ENCODE assay signal across 8 mouse cellular contexts in the genomic region with DNA sequence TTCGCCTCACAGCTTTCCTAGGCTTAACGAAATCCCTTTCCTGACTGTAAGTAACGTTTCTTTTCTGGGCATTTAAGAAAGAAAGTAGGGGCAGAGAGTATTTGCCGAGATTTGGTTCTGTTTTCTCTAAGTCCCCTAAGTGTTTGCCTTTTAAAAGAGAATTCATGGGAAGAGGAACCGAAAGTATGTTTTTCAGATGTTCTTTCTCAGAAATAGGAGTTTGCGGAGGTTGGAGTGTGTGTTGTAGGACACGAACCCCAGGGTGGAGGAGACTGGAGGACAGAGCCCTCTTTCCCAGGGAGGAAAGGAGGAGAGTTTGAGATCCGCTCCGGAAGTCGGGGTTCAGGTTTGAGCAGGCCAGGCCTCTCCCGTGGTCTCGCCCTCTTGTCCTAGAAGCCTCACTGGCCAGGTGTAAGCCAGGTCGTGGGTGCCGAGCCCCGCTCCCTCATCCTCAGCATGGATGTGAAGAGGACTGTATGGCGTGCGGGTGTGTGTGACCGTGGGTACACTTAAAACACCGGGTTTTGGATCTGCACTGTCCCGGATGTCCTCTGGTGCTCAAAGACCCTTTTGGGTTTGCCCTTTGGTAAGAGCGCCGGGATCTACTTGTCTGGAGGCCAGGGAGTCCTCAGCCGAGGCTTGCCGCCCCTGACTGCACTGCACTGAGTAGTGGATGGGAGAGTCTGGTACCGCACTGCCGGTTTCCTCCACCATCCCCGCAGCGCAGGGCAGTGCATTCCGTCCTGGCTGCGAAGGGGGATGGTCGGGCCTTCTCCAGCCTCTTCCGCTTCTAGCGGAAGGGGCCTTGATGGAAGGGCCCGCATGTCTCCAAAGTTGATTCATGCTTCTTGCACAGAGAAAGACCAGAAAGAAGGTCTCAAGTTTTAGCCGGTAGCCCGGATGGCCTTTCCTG. TPM values are rescaled to one million over a fixed set of nuclear protein-coding genes. Genes with fewer than 3 reads are reported as not detected.
DNase-seq lines count a peak whose midpoint lies in the region; ATAC-seq lines count a peak whose summit lies in the region.

No protein-coding gene starts in this region.

- intact Hi-C loops in left cerebral cortex, postnatal 4 days (cut with DNase I): no loop called here

- peaks cover 27% of the 10 kb centered on the region for H3K4me1 ChIP-seq in intestine, embryonic 15.5 days (replicated peaks)
- peaks cover 22% of the 10 kb centered on the region for H3K4me1 ChIP-seq in neural tube, embryonic 15.5 days

- H3K9ac ChIP-seq in intestine, embryonic 15.5 days: no peak overlapping the region
- no peak overlapping the region for H3K9ac ChIP-seq in neural tube, embryonic 15.5 days (replicated peaks)

- H3K4me3 ChIP-seq in intestine, embryonic 15.5 days (replicated peaks): peak overlapping the region; percentile 9; the same call in 1 of the 2 replicates
- H3K4me3 ChIP-seq in neural tube, embryonic 15.5 days (replicated peaks): no peak overlapping the region

- DNase-seq in left cerebral cortex, postnatal 4 days: peak; percentile 40
- no peak for DNase-seq in left cerebral cortex, adult 18-20 months (ENCODE audit: low spot score in 2 of 2)
- peak; percentile 74 for DNase-seq in embryo, embryonic 10.5 days (ENCODE audit: low spot score)
- DNase-seq in layer of hippocampus, postnatal 14 days (ENCODE audit: low spot score in 2 of 2): no peak
- DNase-seq in right cerebral cortex, postnatal 36 days (ENCODE audit: low spot score in 2 of 2): no peak

- peak overlapping the region; percentile 35 for H3K4me2 ChIP-seq in intestine, embryonic 15.5 days (replicated peaks)
- peak overlapping the region; percentile 11; the same call in 1 of the 2 replicates for H3K4me2 ChIP-seq in neural tube, embryonic 15.5 days

- no peak for ATAC-seq in intestine, embryonic 15.5 days
- no peak; the same call in 1 of the 2 replicates for ATAC-seq in neural tube, embryonic 15.5 days (ENCODE audit: low FRiP score)
- ATAC-seq in monocyte, adult 5-6 weeks (replicated peaks; ENCODE audit: insufficient number of reproducible peaks, low FRiP score, low TSS enrichment, poor library complexity, severe bottlenecking): no peak

- no peaks in the 10 kb centered on the region for H3K9me3 ChIP-seq in intestine, embryonic 15.5 days
- H3K9me3 ChIP-seq in neural tube, embryonic 15.5 days (replicated peaks): no peaks in the 10 kb centered on the region

- H3K27ac ChIP-seq in intestine, embryonic 15.5 days: no peak overlapping the region
- H3K27ac ChIP-seq in neural tube, embryonic 15.5 days (replicated peaks): no peak overlapping the region

- H3K27me3 ChIP-seq in intestine, embryonic 15.5 days (replicated peaks): peaks cover 91% of the 10 kb centered on the region
- H3K27me3 ChIP-seq in neural tube, embryonic 15.5 days (replicated peaks): peaks cover 90% of the 10 kb centered on the region

- WGBS in intestine, embryonic 15.5 days: 1% methylated on average over 36 of the region's 36 CpGs
- WGBS in neural tube, embryonic 15.5 days: under 1% methylated on average over 36 of the region's 36 CpGs

- H3K36me3 ChIP-seq in intestine, embryonic 15.5 days: no peaks in the 10 kb centered on the region
- H3K36me3 ChIP-seq in neural tube, embryonic 15.5 days: no peaks in the 10 kb centered on the region

RNA-seq across cellular contexts. Expression of a gene that starts 3.0 kb away (rescaled TPM):
- not detected for total RNA-seq in left cerebral cortex, postnatal 4 days (2021)
- under 1 TPM; 0.23 to 0.35 TPM for total RNA-seq in left cerebral cortex, adult 18-20 months (2021)
- not detected in 2 replicates for polyA plus RNA-seq in intestine, embryonic 15.5 days (2015; fragmentation: Nextera tagmentation; extraction: Ambion mirVana)
- not detected in 2 replicates for polyA plus RNA-seq in neural tube, embryonic 15.5 days (2015; fragmentation: Nextera tagmentation; extraction: Ambion mirVana)
- total RNA-seq in layer of hippocampus, postnatal 14 days (2021): under 1 TPM; 0.45 to 0.67 TPM
- not detected in 3 replicates for total RNA-seq in monocyte, adult 5-6 weeks (2017)

Comparison
In these comparisons a context has a peak if more than half of its experiments do, and no peak if none do; other contexts are left out.
1. DNase-seq: peak in left cerebral cortex, postnatal 4 days (single experiment) and embryo, embryonic 10.5 days (single experiment); none in left cerebral cortex, adult 18-20 months (0 of 2), layer of hippocampus, postnatal 14 days (0 of 2) and right cerebral cortex, postnatal 36 days (0 of 2).